Mouse (Mus musculus) stomach, embryonic 16.5 days (tissue): ENCODE results near the gene Psmg3. TPM values are rescaled to one million over a fixed set of nuclear protein-coding genes. Genes with fewer than 3 reads are reported as not detected.

ENCODE experiments used
- ATAC-seq: fragments of 200-750 bp; cut with Nextera tagmentation; 2 replicates; pipeline ENCODE4 v1.8.0; 2017; ENCODE audit warnings: moderate number of reproducible peaks, moderate TSS enrichment; ENCODE audit not compliant: insufficient read depth, low FRiP score
- H3K27ac ChIP-seq: fragments of 300-500 bp; sonication (generic); 2 replicates; pipeline ENCODE4 v1.5.1; 2014; ENCODE audit warnings: low read length
- H3K27me3 ChIP-seq: fragments of 300-500 bp; sonication (generic); 2 replicates; pipeline ENCODE4 v1.6.1; 2014; ENCODE audit warnings: low read length, control low read depth, mixed read lengths; ENCODE audit not compliant: control insufficient read depth, insufficient read depth
- H3K36me3 ChIP-seq: fragments of 300-500 bp; sonication (generic); 2 replicates; pipeline ENCODE4 v1.6.1; 2014; ENCODE audit warnings: low read length; ENCODE audit not compliant: control insufficient read depth, insufficient read depth
- H3K4me1 ChIP-seq: fragments of 300-500 bp; sonication (generic); 2 replicates; pipeline ENCODE4 v1.6.1; 2014; ENCODE audit warnings: low read length, control low read depth, mixed read lengths; ENCODE audit not compliant: control insufficient read depth, insufficient read depth
- H3K4me2 ChIP-seq: fragments of 300-500 bp; sonication (generic); 2 replicates; pipeline ENCODE4 v1.6.1; 2014; ENCODE audit warnings: low read depth, low read length, mixed read lengths
- H3K4me3 ChIP-seq: fragments of 300-500 bp; sonication (generic); replicated peaks from 2 replicates; pipeline ENCODE4 v1.5.1; 2014; ENCODE audit warnings: mild to moderate bottlenecking, low read length
- H3K9ac ChIP-seq: fragments of 300-500 bp; sonication (generic); 2 replicates; pipeline ENCODE4 v1.6.1; 2014; ENCODE audit warnings: low read length
- H3K9me3 ChIP-seq: fragments of 300-500 bp; sonication (generic); replicated peaks from 2 replicates; pipeline ENCODE4 v1.6.1; 2016; ENCODE audit warnings: low read length, control low read depth; ENCODE audit not compliant: control insufficient read depth
- WGBS: fragments of 180-500 bp; shearing (Covaris S2); extraction: QIAGEN DNeasy Blood & Tissue Kit; methylation state at CpG from one replicate; pipeline ENCODE4 v1.1.7; 2014; 5-methylcytosine and 5-hydroxymethylcytosine counted together
- polyA plus RNA-seq: library from polyadenylated mRNA; unstranded; fragments of >200 nt; fragmentation: Nextera tagmentation; extraction: Ambion mirVana; gene quantifications from 2 replicates; pipeline ENCODE4 v1.2.1, GENCODE M21; 2015

Psmg3 gene
- polyA plus RNA-seq, 1 experiment from 2014 or later = 62.9 TPM

DNA sequence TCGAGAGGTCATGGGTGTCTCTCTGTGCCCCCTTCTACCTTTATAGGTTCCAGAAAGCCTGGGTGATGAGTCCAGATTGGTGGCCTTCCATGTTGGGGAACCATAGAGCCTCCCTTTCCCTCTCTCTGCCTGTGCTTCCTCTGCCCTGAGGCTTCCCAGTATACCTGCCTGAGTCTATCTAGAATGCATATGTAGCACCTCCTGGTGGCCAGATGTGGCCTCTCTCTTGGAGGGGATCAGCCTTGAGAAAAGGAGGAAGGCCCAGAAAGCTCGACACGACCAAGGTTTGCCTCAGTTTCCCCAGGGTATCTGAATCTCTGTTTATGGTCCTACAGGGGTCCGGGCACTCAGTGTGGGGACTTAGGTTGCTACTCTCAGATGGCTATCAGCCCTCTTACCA, 7.9 kb downstream of the Psmg3 start:
- Histone ChIP-seq H3K4me2 (peak overlapping the region; percentile 31), H3K9ac (peak overlapping the region; percentile 54; the same call in 1 of the 2 replicates), H3K4me3 (peak overlapping the region; percentile 20), H3K9me3 (no peaks in the 10 kb centered on the region), H3K27me3 (0 out of 2 replicates have a peak, but pooled peaks cover 5% of the 10 kb centered on the region), H3K27ac (peak overlapping the region; percentile 83), H3K4me1 (peaks cover 13% of the 10 kb centered on the region), H3K36me3 (peaks cover 4% of the 10 kb centered on the region; the same call in 1 of the 2 replicates)
- 50% methylated on average over 4 of the region's 4 CpGs for WGBS
- no peak for ATAC-seq

DNA sequence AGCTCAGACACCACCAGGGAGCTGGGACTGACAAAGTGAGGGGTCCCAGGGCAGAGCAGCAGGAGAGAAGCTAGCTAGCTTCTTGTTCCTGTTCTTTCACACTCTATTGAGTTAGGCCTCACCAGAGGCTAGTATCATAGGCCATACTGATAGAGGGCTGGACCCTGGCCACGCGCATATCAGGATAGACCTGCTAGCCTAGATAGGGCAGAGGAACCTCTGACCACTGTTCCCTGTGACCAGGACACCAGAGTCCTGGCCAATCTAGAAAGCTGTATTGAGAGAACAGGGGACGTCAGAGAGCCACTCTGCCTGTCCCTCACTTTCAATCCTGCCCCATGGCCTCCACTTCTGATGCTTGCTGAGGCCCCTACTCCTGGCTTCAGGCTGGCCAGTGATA, 8.6 kb downstream of the Psmg3 start:
- ATAC-seq = no peak
- WGBS = 83% methylated on average over 3 of the region's 3 CpGs
- peaks cover 4% of the 10 kb centered on the region; the same call in 1 of the 2 replicates for H3K36me3 ChIP-seq
- no peak overlapping the region for H3K9ac ChIP-seq
- no peak overlapping the region for H3K4me3 ChIP-seq
- H3K27me3 ChIP-seq = 0 out of 2 replicates have a peak, but pooled peaks cover 8% of the 10 kb centered on the region
- no peak overlapping the region for H3K27ac ChIP-seq
- H3K9me3 ChIP-seq = no peaks in the 10 kb centered on the region
- H3K4me1 ChIP-seq = peaks cover 13% of the 10 kb centered on the region
- 0 out of 2 replicates have a peak overlapping the region, but pooled peaks have one; percentile 19 for H3K4me2 ChIP-seq

DNA sequence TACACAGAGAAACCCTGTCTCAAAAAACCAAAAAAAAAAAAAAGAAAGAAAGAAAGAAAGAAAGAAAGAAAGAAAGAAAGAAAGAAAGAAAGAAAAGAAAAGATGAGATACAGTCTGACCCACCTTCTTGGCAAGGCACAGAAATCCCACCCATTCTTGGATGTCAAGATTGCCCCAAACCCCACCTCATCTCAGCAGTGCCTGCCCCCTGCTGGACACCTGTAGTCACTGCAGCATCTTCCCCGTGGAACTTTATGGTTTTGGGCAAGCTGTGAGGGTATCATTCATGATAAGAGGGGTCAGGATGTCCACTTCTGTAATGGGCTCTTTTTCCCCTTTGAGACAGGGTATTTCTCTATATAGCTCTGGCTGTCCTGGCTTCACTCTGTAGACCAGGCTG, 9.4 kb downstream of the Psmg3 start:
- Histone ChIP-seq H3K27ac (no peak overlapping the region), H3K27me3 (peaks cover 8% of the 10 kb centered on the region; the same call in 1 of the 2 replicates), H3K36me3 (peaks cover 4% of the 10 kb centered on the region; the same call in 1 of the 2 replicates), H3K9ac (no peak overlapping the region), H3K4me1 (peaks cover 12% of the 10 kb centered on the region), H3K9me3 (no peaks in the 10 kb centered on the region), H3K4me3 (no peak overlapping the region), H3K4me2 (no peak overlapping the region)
- ATAC-seq = no peak
- WGBS = 4% methylated on average over 1 of the region's 1 CpGs

DNA sequence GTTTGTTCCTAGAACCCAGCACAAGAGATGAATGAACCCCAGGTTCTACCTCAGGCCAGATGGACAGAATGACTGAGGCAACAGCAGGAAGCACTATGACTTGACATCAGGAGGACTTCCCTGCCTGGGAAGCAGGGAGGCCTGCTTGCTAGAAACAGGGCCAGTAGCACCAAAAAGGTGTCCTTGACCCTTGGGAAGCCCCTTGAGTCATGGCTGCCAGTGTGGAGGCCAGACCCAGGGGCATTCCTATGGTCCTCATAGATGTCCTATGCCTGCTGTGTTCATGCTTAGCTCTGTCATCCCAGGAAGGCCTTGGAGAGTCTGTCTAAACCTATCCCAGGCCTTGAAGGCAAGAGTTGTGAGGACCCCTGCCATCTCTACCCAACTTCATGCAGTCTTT, 10.2 kb downstream of the Psmg3 start:
- Histone ChIP-seq H3K36me3 (no peaks in the 10 kb centered on the region), H3K4me3 (no peak overlapping the region), H3K27ac (no peak overlapping the region), H3K4me2 (no peak overlapping the region), H3K27me3 (peaks cover 8% of the 10 kb centered on the region; the same call in 1 of the 2 replicates), H3K9me3 (no peaks in the 10 kb centered on the region), H3K4me1 (peaks cover 3% of the 10 kb centered on the region; the same call in 1 of the 2 replicates), H3K9ac (no peak overlapping the region)
- no peak for ATAC-seq

DNA sequence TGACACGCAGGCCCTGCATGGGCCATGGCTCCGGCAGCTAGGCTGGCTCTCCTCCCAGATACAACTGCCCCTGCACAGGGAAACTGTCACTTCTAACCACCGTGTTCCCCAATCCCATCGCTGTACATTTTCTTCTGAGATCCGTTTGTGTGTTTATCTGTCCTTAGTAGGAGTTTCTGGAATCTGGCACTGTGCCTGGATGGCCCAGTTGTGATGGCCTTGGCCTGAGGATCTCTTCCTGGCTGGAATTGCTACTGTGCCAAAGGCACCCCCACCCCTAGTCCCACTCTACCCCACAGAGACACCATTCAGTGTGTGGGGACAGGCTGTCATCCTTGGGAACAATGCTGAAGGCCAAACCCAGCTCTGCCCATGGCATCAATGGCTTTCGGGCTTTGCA, 10.7 kb downstream of the Psmg3 start:
- no peak overlapping the region for H3K4me2 ChIP-seq
- no peaks in the 10 kb centered on the region for H3K36me3 ChIP-seq
- no peak overlapping the region for H3K4me3 ChIP-seq
- H3K9ac ChIP-seq = no peak overlapping the region
- H3K4me1 ChIP-seq = peaks cover 3% of the 10 kb centered on the region; the same call in 1 of the 2 replicates
- no peaks in the 10 kb centered on the region for H3K9me3 ChIP-seq
- H3K27me3 ChIP-seq = peaks cover 8% of the 10 kb centered on the region; the same call in 1 of the 2 replicates
- H3K27ac ChIP-seq = no peak overlapping the region; the same call in 1 of the 2 replicates
- ATAC-seq = no peak
- 59% methylated on average over 6 of the region's 6 CpGs for WGBS

DNA sequence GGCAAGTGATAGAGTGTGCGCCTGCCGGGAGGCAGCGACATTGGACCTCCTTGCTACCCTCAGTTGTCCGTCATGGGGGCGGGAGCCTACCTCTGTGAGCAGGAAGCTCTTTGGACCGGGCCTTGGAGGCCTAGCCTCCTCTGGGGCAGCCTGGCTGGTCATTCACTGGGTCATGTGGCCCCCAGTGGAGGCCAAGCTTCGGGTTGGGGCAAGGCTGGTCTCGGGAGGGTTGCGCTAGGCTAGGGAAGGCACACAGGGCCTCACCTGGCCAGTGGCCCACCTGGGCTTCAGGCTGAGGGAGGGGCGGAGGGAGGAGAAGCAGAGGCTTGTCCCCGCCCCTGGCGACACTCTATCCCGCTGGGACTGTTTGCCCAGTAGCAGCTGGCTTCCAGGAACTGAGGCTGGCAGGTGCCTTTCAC, 12.7 kb downstream of the Psmg3 start:
- ATAC-seq = peak; percentile 69
- H3K9ac ChIP-seq = peak overlapping the region; percentile 73
- WGBS = 8% methylated on average over 13 of the region's 13 CpGs
- H3K36me3 ChIP-seq = no peaks in the 10 kb centered on the region
- peaks cover 3% of the 10 kb centered on the region; the same call in 1 of the 2 replicates for H3K4me1 ChIP-seq
- H3K9me3 ChIP-seq = no peaks in the 10 kb centered on the region
- peak overlapping the region; percentile 44 for H3K4me3 ChIP-seq
- H3K4me2 ChIP-seq = peak overlapping the region; percentile 43
- peaks cover 8% of the 10 kb centered on the region; the same call in 1 of the 2 replicates for H3K27me3 ChIP-seq
- peak overlapping the region; percentile 77 for H3K27ac ChIP-seq

DNA sequence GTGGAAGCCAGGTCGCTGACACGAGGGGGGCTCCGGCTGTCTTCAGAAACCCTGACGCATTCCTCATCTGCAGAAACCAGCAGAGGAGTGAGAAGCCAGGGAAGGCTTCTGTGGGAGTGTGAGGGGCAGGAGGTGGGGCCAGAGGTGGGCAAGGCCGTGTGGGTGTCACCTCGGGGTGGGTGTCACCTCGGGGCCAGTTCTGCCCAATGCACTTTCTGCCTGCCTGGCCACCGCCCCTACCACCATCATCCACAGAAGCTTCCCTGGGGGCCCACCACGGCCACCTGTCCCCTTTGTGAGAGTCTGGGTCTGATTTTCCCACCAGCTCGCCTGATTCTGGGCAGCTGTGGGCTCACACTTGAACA, 13.6 kb downstream of the Psmg3 start:
- peak; percentile 59 for ATAC-seq
- Histone ChIP-seq H3K27ac (peak overlapping the region; percentile 77), H3K36me3 (no peaks in the 10 kb centered on the region), H3K4me3 (peak overlapping the region; percentile 44), H3K27me3 (peaks cover 8% of the 10 kb centered on the region; the same call in 1 of the 2 replicates), H3K4me2 (peak overlapping the region; percentile 43), H3K9me3 (no peaks in the 10 kb centered on the region), H3K4me1 (peaks cover 3% of the 10 kb centered on the region; the same call in 1 of the 2 replicates), H3K9ac (peak overlapping the region; percentile 73)
- 34% methylated on average over 10 of the region's 10 CpGs for WGBS

DNA sequence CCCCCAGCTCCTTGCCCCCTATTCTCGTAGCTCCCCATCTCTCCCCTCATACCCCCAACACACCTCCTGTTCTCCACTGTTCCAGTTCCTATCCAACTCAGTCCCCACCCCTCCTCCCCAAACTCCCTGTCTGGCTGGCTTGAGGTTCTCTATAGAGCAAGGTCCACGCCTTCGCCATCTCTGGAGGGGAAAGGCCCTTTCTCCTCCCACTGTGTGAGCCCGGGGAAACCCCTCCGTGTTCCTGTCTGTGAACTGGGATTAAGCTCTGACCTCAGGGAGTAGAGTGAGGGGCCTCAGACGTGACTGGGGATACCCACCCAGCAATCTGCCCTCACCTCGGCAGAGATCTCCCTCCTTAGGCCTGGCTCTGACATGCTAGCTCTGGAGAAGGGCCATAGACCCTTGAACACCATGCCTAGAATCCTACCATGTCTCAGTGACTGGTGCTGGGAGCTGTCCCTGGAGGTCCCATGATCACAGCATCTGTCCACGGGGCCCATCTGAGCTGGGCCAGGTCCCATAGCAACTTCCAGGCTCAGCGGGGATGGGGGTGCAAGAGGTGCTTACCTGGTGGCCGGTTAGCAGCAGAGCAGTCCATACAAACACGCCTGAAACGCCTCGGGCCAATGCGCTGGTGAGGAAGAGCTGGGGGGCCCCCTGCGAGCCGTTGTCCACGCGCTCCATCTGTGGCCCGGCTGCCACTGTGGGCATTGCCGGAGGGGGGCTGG, 14.1 kb downstream of the Psmg3 start:
- Histone ChIP-seq H3K4me1 (peaks cover 3% of the 10 kb centered on the region; the same call in 1 of the 2 replicates), H3K27ac (peak overlapping the region; percentile 15; the same call in 1 of the 2 replicates), H3K36me3 (no peaks in the 10 kb centered on the region), H3K9ac (peak overlapping the region; percentile 50), H3K4me2 (peak overlapping the region; percentile 43), H3K9me3 (no peaks in the 10 kb centered on the region), H3K4me3 (peak overlapping the region; percentile 44; the same call in 1 of the 2 replicates), H3K27me3 (peaks cover 8% of the 10 kb centered on the region; the same call in 1 of the 2 replicates)
- 0 out of 2 replicates have a peak, but pooled peaks have one; percentile 1 for ATAC-seq
- WGBS = 56% methylated on average over 20 of the region's 20 CpGs
